In the genomic region with DNA sequence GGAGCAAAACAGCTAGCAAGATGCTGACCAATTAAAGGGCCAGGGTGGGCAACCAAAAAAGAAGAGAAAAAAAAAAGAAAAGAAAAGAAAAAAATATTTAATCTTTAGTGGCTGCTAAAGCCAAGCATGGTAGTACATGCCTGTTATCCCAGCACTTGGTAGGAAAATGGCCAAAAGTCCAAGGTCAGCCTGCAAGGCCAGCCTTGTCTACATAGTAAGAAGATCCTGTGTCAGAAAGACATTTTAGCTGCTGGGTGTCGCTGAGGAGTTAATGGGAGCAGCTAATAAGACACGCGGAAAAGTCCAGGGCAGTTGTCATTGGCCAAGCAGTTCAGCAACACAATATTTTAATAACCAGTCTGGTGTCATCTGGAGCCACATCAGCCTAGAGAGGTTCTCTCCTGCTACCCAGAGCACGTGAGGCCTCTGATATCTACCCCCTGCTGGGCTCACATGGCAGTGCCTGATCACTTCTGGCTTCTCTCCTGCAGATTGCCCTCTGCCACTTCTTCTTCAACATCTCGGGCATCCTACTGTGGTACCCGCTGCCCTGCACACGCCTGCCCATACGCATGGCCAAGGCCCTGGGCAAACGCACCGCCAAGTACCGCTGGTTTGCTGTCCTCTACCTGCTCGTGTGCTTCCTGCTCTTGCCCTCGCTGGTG, we compare ENCODE assay signal across 21 mouse cellular contexts. TPM values are rescaled to one million over a fixed set of nuclear protein-coding genes. Genes with fewer than 3 reads are reported as not detected.
DNase-seq lines count a peak whose midpoint lies in the region; ATAC-seq and TF ChIP-seq lines count a peak whose summit lies in the region.
"Had no signal": no experiment of that assay in that cellular context is flagged by ENCODE, and none has a peak within 500 bp of the region (broad histone marks: within the 10 kb centered on the region; RNA-seq: fewer than 3 reads in every experiment).

No protein-coding gene starts in this region.

- no peaks in the 10 kb centered on the region; the same call in none of the 2 replicates for H3K27me3 ChIP-seq in intestine, postnatal 0 days (replicated peaks; ENCODE audit: control insufficient read depth, insufficient read depth, low read length)
- H3K27me3 ChIP-seq in intestine, embryonic 16.5 days (replicated peaks; ENCODE audit: control insufficient read depth, insufficient read depth, low read length): no peaks in the 10 kb centered on the region; the same call in 1 of the 2 replicates

- H3K27ac ChIP-seq in intestine, postnatal 0 days (ENCODE audit: low read depth, low read length): no peak overlapping the region
- H3K27ac ChIP-seq in intestine, embryonic 16.5 days (ENCODE audit: low read length): no peak overlapping the region
- H3K27ac ChIP-seq: embryonic facial prominence, embryonic 12.5 days; heart, embryonic 10.5 days; hindbrain, embryonic 15.5 days; limb, embryonic 10.5 days; liver, embryonic 12.5 days; lung, embryonic 15.5 days; neural tube, embryonic 12.5 days; stomach, postnatal 0 days had no signal

- DNase-seq in retina, postnatal 1 day: peak; percentile 16
- no peak for DNase-seq in retina, embryonic 14.5 days (ENCODE audit: low spot score)
- no peak for DNase-seq in gastrocnemius, postnatal 10 days
- DNase-seq: cerebellum, adult 18-20 months; heart, postnatal 14 days had no signal

- no peak overlapping the region for H3K9ac ChIP-seq in intestine, postnatal 0 days (ENCODE audit: low read depth, low read length)
- H3K9ac ChIP-seq in intestine, embryonic 16.5 days (ENCODE audit: low read depth, low read length): no peak overlapping the region
- H3K9ac ChIP-seq: embryonic facial prominence, embryonic 12.5 days; hindbrain, embryonic 15.5 days; liver, embryonic 12.5 days; lung, embryonic 15.5 days; neural tube, embryonic 12.5 days had no signal

- 87% methylated on average over 13 of the region's 13 CpGs for WGBS in intestine, postnatal 0 days
- WGBS in intestine, embryonic 16.5 days: 83% methylated on average over 13 of the region's 13 CpGs

- H3K9me3 ChIP-seq in intestine, postnatal 0 days (ENCODE audit: control insufficient read depth): no peaks in the 10 kb centered on the region
- H3K9me3 ChIP-seq in intestine, embryonic 16.5 days (ENCODE audit: control insufficient read depth, low read length): no peaks in the 10 kb centered on the region
- H3K9me3 ChIP-seq: embryonic facial prominence, embryonic 12.5 days; heart, embryonic 10.5 days; hindbrain, embryonic 15.5 days; limb, embryonic 10.5 days; liver, embryonic 12.5 days; lung, embryonic 15.5 days; neural tube, embryonic 12.5 days had no signal

- no peaks in the 10 kb centered on the region for H3K36me3 ChIP-seq in intestine, postnatal 0 days (ENCODE audit: control insufficient read depth, insufficient read depth)
- H3K36me3 ChIP-seq in intestine, embryonic 16.5 days (ENCODE audit: control insufficient read depth, insufficient read depth, low read length): no peaks in the 10 kb centered on the region
- H3K36me3 ChIP-seq: embryonic facial prominence, embryonic 12.5 days; heart, embryonic 10.5 days; hindbrain, embryonic 15.5 days; limb, embryonic 10.5 days; liver, embryonic 12.5 days; lung, embryonic 15.5 days; neural tube, embryonic 12.5 days had no signal

- no peaks in the 10 kb centered on the region for H3K4me1 ChIP-seq in intestine, postnatal 0 days (replicated peaks; ENCODE audit: control insufficient read depth, insufficient read depth, low read length)
- H3K4me1 ChIP-seq in intestine, embryonic 16.5 days (ENCODE audit: control insufficient read depth, insufficient read depth, low read length): peaks cover 3% of the 10 kb centered on the region; the same call in 1 of the 2 replicates

- H3K4me2 ChIP-seq in intestine, postnatal 0 days (replicated peaks; ENCODE audit: low read depth): no peak overlapping the region
- H3K4me2 ChIP-seq in intestine, embryonic 16.5 days (ENCODE audit: low read depth, low read length): no peak overlapping the region
- H3K4me2 ChIP-seq: embryonic facial prominence, embryonic 12.5 days; hindbrain, embryonic 15.5 days; liver, embryonic 12.5 days; lung, embryonic 15.5 days; neural tube, embryonic 12.5 days had no signal

- peak; percentile 21; the same call in 1 of the 2 replicates for TF ChIP-seq CTCF in intestine, postnatal 0 days (IDR thresholded peaks at IDR 0.05; ENCODE audit: low read depth)

- H3K4me3 ChIP-seq in intestine, postnatal 0 days (ENCODE audit: low read depth, low read length): no peak overlapping the region
- no peak overlapping the region for H3K4me3 ChIP-seq in intestine, embryonic 16.5 days (ENCODE audit: low read length)
- H3K4me3 ChIP-seq: embryonic facial prominence, embryonic 12.5 days; heart, embryonic 10.5 days; hindbrain, embryonic 15.5 days; limb, embryonic 10.5 days; liver, embryonic 12.5 days; lung, embryonic 15.5 days; neural tube, embryonic 12.5 days had no signal

- ATAC-seq in intestine, postnatal 0 days: no peak
- ATAC-seq in intestine, embryonic 16.5 days: no peak
- peak; percentile 63 for ATAC-seq in common myeloid progenitor, adult 5-6 weeks (replicated peaks; ENCODE audit: low read depth, poor library complexity, severe bottlenecking)
- ATAC-seq in monocyte, adult 5-6 weeks (replicated peaks; ENCODE audit: insufficient number of reproducible peaks, low FRiP score, low TSS enrichment, poor library complexity, severe bottlenecking): 0 out of 2 replicates have a peak, but pooled peaks have one; percentile 9
- ATAC-seq: liver, embryonic 12.5 days had no signal

RNA-seq across cellular contexts. Expression of gene Pfn3, which starts 2.3 kb away (rescaled TPM):
- polyA plus RNA-seq in intestine, postnatal 0 days (2015; fragmentation: Nextera tagmentation; extraction: Ambion mirVana): not detected in 2 replicates
- polyA plus RNA-seq in intestine, embryonic 16.5 days (2015; fragmentation: Nextera tagmentation; extraction: Ambion mirVana): not detected in 2 replicates
- total RNA-seq in common myeloid progenitor, adult 5-6 weeks (2017): not detected in 2 replicates
- not detected in 3 replicates for total RNA-seq in monocyte, adult 5-6 weeks (2017)
- total RNA-seq in gastrocnemius, postnatal 10 days (2021): not detected
- total RNA-seq: gastrocnemius, adult 8-10 months; heart, postnatal 14 days; left cerebral cortex, adult 18-20 months had no signal
- polyA plus RNA-seq: embryonic facial prominence, embryonic 12.5 days; heart, embryonic 10.5 days; limb, embryonic 10.5 days; liver, embryonic 12.5 days; lung, embryonic 15.5 days; neural tube, embryonic 12.5 days; stomach, postnatal 0 days; urinary bladder, adult 2 months had no signal

RNA-seq across cellular contexts. Expression of gene F12, which starts 13.8 kb away (rescaled TPM):
- 1.2 and 2.3 TPM in 2 replicates for polyA plus RNA-seq in intestine, postnatal 0 days (2015; fragmentation: Nextera tagmentation; extraction: Ambion mirVana)
- polyA plus RNA-seq in intestine, embryonic 16.5 days (2015; fragmentation: Nextera tagmentation; extraction: Ambion mirVana): 1.1 and 4.0 TPM in 2 replicates
- total RNA-seq in common myeloid progenitor, adult 5-6 weeks (2017): not detected in 2 replicates
- total RNA-seq in monocyte, adult 5-6 weeks (2017): 0.11 to 0.95 TPM in 2 of 3 replicates, not detected in the other
- total RNA-seq in gastrocnemius, postnatal 10 days (2021): under 1 TPM in 1 of 2 experiments, not detected in 1; 0.34 TPM
- total RNA-seq: gastrocnemius, adult 8-10 months; heart, postnatal 14 days had no signal
- polyA plus RNA-seq: limb, embryonic 10.5 days; neural tube, embryonic 12.5 days had no signal

RNA-seq across cellular contexts. Expression of gene Slc34a1, which starts 14.8 kb away (rescaled TPM):
- 0.04 and 0.16 TPM in 2 replicates for polyA plus RNA-seq in intestine, postnatal 0 days (2015; fragmentation: Nextera tagmentation; extraction: Ambion mirVana)
- polyA plus RNA-seq in intestine, embryonic 16.5 days (2015; fragmentation: Nextera tagmentation; extraction: Ambion mirVana): 0.07 TPM in 1 of 2 replicates, not detected in the other
- not detected in 2 replicates for total RNA-seq in common myeloid progenitor, adult 5-6 weeks (2017)
- total RNA-seq in monocyte, adult 5-6 weeks (2017): not detected in 3 replicates
- total RNA-seq in gastrocnemius, postnatal 10 days (2021): under 1 TPM in 1 of 2 experiments, not detected in 1; 0.11 TPM
- total RNA-seq: gastrocnemius, adult 8-10 months; heart, postnatal 14 days; layer of hippocampus, adult 18-20 months; left cerebral cortex, adult 18-20 months had no signal
- polyA plus RNA-seq: embryonic facial prominence, embryonic 12.5 days; heart, embryonic 10.5 days; limb, embryonic 10.5 days; liver, embryonic 12.5 days; stomach, postnatal 0 days had no signal

RNA-seq across cellular contexts. Expression of gene Grk6, which starts 32.1 kb away (rescaled TPM):
- 10.5 and 11.4 TPM in 2 replicates for polyA plus RNA-seq in intestine, postnatal 0 days (2015; fragmentation: Nextera tagmentation; extraction: Ambion mirVana)
- polyA plus RNA-seq in intestine, embryonic 16.5 days (2015; fragmentation: Nextera tagmentation; extraction: Ambion mirVana): 13.6 and 16.2 TPM in 2 replicates
- 68.9 and 84.5 TPM in 2 replicates for total RNA-seq in common myeloid progenitor, adult 5-6 weeks (2017)
- 179 to 219 TPM (median 207 TPM) in 3 replicates for total RNA-seq in monocyte, adult 5-6 weeks (2017)
- 10 to 100 TPM; 17.4 to 22.3 TPM for total RNA-seq in gastrocnemius, postnatal 10 days (2021)

RNA-seq across cellular contexts. Expression of gene Rgs14, which starts 43.2 kb away (rescaled TPM):
- 1.2 and 1.3 TPM in 2 replicates for polyA plus RNA-seq in intestine, postnatal 0 days (2015; fragmentation: Nextera tagmentation; extraction: Ambion mirVana)
- polyA plus RNA-seq in intestine, embryonic 16.5 days (2015; fragmentation: Nextera tagmentation; extraction: Ambion mirVana): 0.93 and 1.1 TPM in 2 replicates
- 4.2 and 8.7 TPM in 2 replicates for total RNA-seq in common myeloid progenitor, adult 5-6 weeks (2017)
- total RNA-seq in monocyte, adult 5-6 weeks (2017): 21.8 to 43.9 TPM (median 40.8 TPM) in 3 replicates
- total RNA-seq in gastrocnemius, postnatal 10 days (2021): under 1 TPM; 0.19 to 0.36 TPM

Comparison
In these comparisons a context has a peak if more than half of its experiments do, and no peak if none do; other contexts are left out.
1. ATAC-seq: peak in common myeloid progenitor, adult 5-6 weeks (single experiment) and monocyte, adult 5-6 weeks (single experiment); none in intestine, postnatal 0 days (single experiment) and intestine, embryonic 16.5 days (single experiment).